Mouse (Mus musculus): ENCODE data around the gene Lrrc4c.

The Lrrc4c gene

GRCm38 (mm10) chr2:96537469-96537868, 219.5 kb downstream of the Lrrc4c start:
- no peak for DNase-seq (ENCODE audit: low read depth in 2 of 2, low spot score in 2 of 2)

- DNase-seq (ENCODE audit: low read depth in 2 of 2, low spot score in 2 of 2), result no peak
Measured at GRCm38 (mm10) chr2:96547171-96547570, 229.2 kb downstream of the Lrrc4c start.

DNA sequence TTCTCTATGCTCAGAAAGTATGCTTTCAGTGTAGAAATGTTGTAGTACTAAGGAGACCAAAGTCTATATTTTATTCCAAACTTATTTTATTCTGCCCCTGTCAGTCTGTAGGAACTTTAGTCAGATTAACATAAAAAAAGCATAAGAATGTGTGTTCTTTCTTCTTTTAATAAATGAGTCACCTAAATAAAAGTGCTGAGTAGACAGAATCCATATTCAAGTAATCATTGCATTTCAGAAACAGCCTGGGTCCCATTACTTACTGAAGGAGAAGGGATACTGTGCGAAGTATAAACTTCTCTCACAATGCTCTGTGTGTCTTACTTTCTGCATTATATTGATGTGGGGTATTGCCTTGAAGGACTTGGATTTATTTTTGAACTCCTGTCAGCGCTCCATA, 255.8 kb downstream of the Lrrc4c start:
- DNase-seq (ENCODE audit: low read depth in 2 of 2, low spot score in 2 of 2), result no peak

DNA sequence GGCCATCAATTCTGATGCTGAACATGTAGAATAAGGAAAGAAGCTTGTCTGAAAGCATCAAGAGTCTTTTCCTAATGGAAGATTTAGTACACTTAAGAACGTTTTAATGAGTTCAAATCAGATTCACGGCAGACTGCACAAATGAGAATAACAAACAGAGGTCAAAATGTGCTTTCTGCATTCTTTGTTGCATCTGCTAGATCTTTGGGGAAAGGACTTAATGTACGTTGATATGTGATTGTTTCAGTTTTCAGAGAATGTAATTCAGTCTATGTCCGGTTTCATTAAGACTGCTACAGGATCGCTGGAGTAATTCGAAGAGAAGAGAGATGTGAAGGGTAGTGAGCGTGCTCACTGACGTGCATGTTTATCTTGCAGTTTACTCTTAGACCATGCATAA, 259.7 kb downstream of the Lrrc4c start:
- no peak for DNase-seq (ENCODE audit: low read depth in 2 of 2, low spot score in 2 of 2)

- no peak for DNase-seq (ENCODE audit: low read depth in 2 of 2, low spot score in 2 of 2)
Measured at GRCm38 (mm10) chr2:96580136-96580733, 262.3 kb downstream of the Lrrc4c start.

DNA sequence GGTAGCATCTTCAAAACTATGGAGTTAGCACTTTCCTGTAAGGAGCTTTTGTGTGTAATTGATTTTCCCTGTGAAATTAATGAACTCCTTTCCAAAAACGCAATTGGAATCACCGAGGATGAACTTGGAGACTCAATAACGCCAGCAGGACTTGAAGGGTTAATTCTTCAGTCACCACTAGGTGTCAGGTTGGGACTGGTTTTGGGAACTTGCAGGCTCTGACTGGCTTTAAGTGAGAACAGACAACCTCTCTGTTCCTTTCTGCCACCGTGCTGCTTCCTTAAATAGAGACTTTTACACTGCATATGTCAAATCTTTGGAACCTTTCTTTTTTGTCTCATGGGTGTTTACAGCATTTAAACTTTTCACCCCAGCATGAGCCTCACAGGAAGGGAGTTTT, 267.7 kb downstream of the Lrrc4c start:
- no peak for DNase-seq (ENCODE audit: low read depth in 2 of 2, low spot score in 2 of 2)

GRCm38 (mm10) chr2:96604801-96605200, 286.8 kb downstream of the Lrrc4c start:
- no peak for DNase-seq (ENCODE audit: low read depth in 2 of 2, low spot score in 2 of 2)

- no peak for DNase-seq (ENCODE audit: low read depth in 2 of 2, low spot score in 2 of 2)
Measured at GRCm38 (mm10) chr2:96614121-96614520, 296.2 kb downstream of the Lrrc4c start.

DNA sequence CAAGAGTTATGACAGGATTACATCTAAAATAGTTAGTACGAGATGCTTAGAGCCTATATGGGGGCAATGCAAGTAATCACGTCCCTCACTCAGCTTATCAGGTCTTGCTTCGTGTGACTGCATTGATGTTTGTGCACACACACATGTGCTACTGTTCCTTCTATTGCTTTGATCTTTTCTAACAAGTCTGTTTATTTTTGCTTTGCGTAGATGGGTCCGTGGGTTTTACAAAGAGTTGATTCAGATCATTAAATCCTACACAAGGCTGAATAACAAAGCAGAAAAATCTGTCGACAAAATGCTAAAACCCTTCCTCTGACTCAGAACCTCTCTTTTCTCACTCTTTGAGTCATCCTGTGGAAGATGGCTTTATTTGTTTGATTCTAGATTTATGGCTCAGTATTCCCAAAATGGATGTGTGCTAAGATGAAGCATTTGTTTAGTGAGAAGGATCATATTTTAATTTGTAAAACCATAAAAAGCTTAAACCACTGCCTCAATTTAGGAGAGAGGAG, 300.8 kb downstream of the Lrrc4c start:
- DNase-seq (ENCODE audit: low read depth in 2 of 2, low spot score in 2 of 2), result no peak

- DNase-seq (ENCODE audit: low read depth in 2 of 2, low spot score in 2 of 2), result no peak
Measured at GRCm38 (mm10) chr2:96667113-96667512, 349.1 kb downstream of the Lrrc4c start.

DNA sequence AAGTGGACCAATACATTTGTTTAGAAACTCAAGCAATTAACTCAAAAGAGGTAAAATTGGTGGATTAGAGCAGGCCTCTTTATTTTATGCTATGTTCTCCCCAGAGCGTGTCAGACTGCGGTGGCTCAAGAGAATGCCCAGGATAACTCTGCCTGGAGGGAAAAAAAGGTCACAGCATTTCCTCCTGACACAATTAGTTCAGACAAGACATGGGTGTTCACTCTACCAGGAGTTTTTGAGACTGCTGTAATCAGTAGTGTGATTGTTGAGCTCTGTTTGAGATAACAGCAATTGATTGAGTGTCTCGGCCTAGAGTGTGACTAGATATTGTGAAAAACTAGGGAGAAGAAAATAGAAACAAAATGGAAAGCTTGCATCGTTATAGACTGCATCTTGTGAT, 363.8 kb downstream of the Lrrc4c start:
- DNase-seq (ENCODE audit: low read depth in 2 of 2, low spot score in 2 of 2), result no peak

DNA sequence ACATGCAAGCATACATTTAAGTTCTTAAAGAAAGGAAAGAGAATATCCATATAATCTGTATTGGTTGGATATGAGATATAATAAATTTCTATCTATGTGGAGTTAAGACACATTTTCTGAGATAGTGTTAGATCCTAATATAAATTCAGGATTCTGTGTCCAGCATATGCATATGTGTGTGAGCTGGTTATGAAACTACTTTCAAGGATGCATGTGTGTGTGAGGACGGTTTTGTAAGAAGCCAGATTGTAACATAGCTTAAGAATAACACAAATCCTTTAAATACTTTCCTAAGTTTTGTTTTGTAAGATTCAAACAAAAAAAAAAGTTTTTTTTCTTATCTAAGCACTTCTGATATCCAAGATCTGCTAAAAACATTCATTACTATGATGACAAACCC, 367.4 kb downstream of the Lrrc4c start:
- no peak for DNase-seq (ENCODE audit: low read depth in 2 of 2, low spot score in 2 of 2)

- no peak for DNase-seq (ENCODE audit: low read depth in 2 of 2, low spot score in 2 of 2)
Measured at GRCm38 (mm10) chr2:96705004-96705403, 387.0 kb downstream of the Lrrc4c start.

- DNase-seq (ENCODE audit: low read depth in 2 of 2, low spot score in 2 of 2), result no peak
Measured at GRCm38 (mm10) chr2:96707772-96708350, 389.9 kb downstream of the Lrrc4c start.

DNA sequence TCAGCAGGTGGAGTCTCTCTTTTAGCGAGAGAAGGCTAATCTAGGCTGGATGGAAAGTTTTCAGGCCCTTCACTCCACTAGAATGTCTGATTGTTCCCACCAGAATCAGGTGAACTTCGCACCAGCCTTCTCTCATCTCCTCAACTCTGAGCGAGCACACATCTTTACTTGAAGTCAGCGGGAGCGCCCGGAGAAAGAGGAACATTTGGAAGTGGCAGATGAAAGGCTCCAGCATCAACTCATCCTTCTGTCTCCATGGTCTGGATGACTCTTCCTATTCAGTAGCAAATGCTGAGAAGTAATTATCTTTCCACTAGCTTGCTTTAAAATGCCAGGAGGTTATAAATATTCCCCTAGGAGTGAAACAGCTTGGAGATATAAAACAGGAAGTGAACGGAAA, 396.6 kb downstream of the Lrrc4c start:
- DNase-seq (ENCODE audit: low read depth in 2 of 2, low spot score in 2 of 2), result no peak

- no peak for DNase-seq (ENCODE audit: low read depth in 2 of 2, low spot score in 2 of 2)
Measured at GRCm38 (mm10) chr2:96717353-96717752, 399.4 kb downstream of the Lrrc4c start.

DNA sequence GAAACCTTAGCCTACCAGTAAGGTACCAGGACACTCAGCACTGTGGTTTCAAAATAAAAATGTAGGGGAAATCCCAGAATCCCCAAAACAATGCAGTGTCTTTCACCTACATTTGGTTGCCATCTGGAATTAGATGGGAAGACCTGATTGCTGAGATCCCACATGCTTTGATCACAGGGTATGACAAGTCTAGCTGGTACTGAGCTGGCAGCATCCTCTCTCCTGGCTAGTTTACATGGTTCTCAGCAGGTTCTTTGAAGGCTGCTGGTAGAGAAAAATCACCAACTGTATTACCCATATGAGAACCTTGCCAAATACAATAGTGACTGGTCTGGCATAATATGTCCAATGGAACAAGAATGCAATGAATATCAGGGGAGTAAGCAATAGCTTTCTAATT, 405.4 kb downstream of the Lrrc4c start:
- DNase-seq (ENCODE audit: low read depth in 2 of 2, low spot score in 2 of 2), result no peak

GRCm38 (mm10) chr2:96736081-96736480, 418.1 kb downstream of the Lrrc4c start:
- DNase-seq (ENCODE audit: low read depth in 2 of 2, low spot score in 2 of 2), result no peak

GRCm38 (mm10) chr2:96755066-96755465, 437.1 kb downstream of the Lrrc4c start:
- no peak for DNase-seq (ENCODE audit: low read depth in 2 of 2, low spot score in 2 of 2)

- DNase-seq (ENCODE audit: low read depth in 2 of 2, low spot score in 2 of 2), result no peak
Measured at GRCm38 (mm10) chr2:96757701-96758100, 439.7 kb downstream of the Lrrc4c start.

GRCm38 (mm10) chr2:96763538-96763937, 445.6 kb downstream of the Lrrc4c start:
- DNase-seq (ENCODE audit: low read depth in 2 of 2, low spot score in 2 of 2), result no peak

DNA sequence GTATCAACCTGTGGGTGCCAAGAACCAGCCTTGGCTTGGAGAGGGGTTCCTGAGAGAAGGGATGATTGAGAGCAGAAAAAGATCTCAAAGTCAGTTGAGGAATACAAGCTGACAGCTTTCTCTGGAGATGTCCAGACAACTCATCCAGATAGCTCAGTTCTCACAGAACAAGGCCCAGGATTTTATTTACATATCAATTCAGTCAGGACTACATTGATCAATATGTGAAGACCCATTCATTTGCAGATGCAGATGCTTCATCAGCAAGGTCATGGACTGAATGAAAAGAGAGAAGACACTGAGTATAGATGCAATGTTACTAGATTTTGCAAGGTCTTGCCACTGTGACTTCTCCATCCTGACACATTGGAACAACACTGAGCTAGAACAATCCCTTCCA, 457.4 kb downstream of the Lrrc4c start:
- no peak for DNase-seq (ENCODE audit: low read depth in 2 of 2, low spot score in 2 of 2)
